Mouse (Mus musculus): ENCODE data around the gene Lnpk.

DNA sequence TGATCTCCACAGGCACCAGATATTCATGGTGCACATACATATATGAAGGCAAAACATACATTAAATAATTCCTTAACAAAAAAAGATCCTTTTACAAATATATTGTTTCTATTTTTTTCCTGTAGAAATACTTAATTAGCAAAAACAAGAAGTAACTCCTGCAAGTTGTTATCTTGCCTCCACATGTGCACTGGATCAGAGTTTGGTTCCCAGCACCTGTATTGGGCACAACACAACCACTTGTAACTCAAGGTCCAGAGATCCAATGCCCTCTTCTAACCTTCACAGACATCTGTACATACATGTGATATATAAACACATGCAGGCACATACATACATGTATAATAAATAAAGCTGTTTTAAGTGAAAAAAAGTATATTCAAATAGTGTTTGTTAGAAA is 27.3 kb downstream of the Lnpk start:
- TF ChIP-seq CTCF (IDR thresholded peaks at IDR 0.05; ENCODE audit: low read depth, low read length) (no peak), POLR2A (IDR thresholded peaks at IDR 0.05; ENCODE audit: extremely low read depth, insufficient read depth, low read length) (no peak)
